Mouse (Mus musculus): ENCODE measurements around the gene Rhov.

GRCm38 (mm10) chr2:119300819-119301493 lies 29.9 kb upstream of the Rhov start:
- TF ChIP-seq POLR2A (IDR thresholded peaks at IDR 0.05; ENCODE audit: insufficient read depth, low read depth, low read length): no peak
- no peak for TF ChIP-seq CTCF (IDR thresholded peaks at IDR 0.05; ENCODE audit: insufficient read depth, low read depth, low read length)

All from olfactory bulb, adult 2 months (tissue).